Mouse (Mus musculus) MEL (cell line): ENCODE measurements around the gene Grk5. TPM values are rescaled to one million over a fixed set of nuclear protein-coding genes. Genes with fewer than 3 reads are reported as not detected.
A peak's percentile ranks its signal among the peaks of the same experiment; 100 is the strongest.

Experiments used
- DNase-seq: peaks from one replicate; pipeline ENCODE4 v3.0.0; 2011; ENCODE audit warnings: low read depth, low spot score
- H3K27ac ChIP-seq: 2 replicates; pipeline ENCODE4 v1.5.1; 2012; ENCODE audit warnings: low read depth, mild to moderate bottlenecking, control low read depth, low read length, moderate library complexity; ENCODE audit not compliant: control insufficient read depth
- H3K27me3 ChIP-seq, 2 experiments: fragments of 150-350 bp in 1 of 2; sonication (generic) in 1 of 2; 2 replicates each; pipeline ENCODE4 v1.6.1; 2012; ENCODE audit warnings: low read length in 2 of 2, mild to moderate bottlenecking in 2 of 2, improper control_type of control experiment in 1 of 2, moderate library complexity in 1 of 2; ENCODE audit not compliant: insufficient read depth in 2 of 2, control insufficient read depth in 1 of 2
- H3K36me3 ChIP-seq, 2 experiments: 2 replicates each; pipeline ENCODE4 v1.6.1; 2012 to 2014; ENCODE audit warnings: low read length in 2 of 2, improper control_type of control experiment in 1 of 2, inconsistent platforms in 1 of 2, mild to moderate bottlenecking in 1 of 2; ENCODE audit not compliant: insufficient read depth in 2 of 2, control insufficient read depth in 1 of 2
- H3K4me1 ChIP-seq, 2 experiments: fragments of 150-350 bp in 1 of 2; sonication (generic) in 1 of 2; 2 replicates each; pipeline ENCODE4 v1.6.1; 2012; ENCODE audit warnings: low read length in 2 of 2, improper control_type of control experiment in 1 of 2, mild to moderate bottlenecking in 1 of 2; ENCODE audit not compliant: insufficient read depth in 2 of 2, control insufficient read depth in 1 of 2
- H3K4me3 ChIP-seq, 2 experiments: fragments of 150-350 bp in 1 of 2; sonication (generic) in 1 of 2; 2 replicates each; pipeline ENCODE4 v1.5.1; 2012; ENCODE audit warnings: low read depth in 2 of 2, low read length in 2 of 2, mild to moderate bottlenecking in 2 of 2, moderate library complexity in 2 of 2, control low read depth in 1 of 2, improper control_type of control experiment in 1 of 2; ENCODE audit not compliant: control insufficient read depth in 1 of 2, insufficient read depth in 1 of 2
- H3K79me2 ChIP-seq: 2 replicates; pipeline ENCODE4 v1.6.1; 2012; ENCODE audit warnings: mild to moderate bottlenecking, low read length, moderate library complexity; ENCODE audit not compliant: control insufficient read depth, poor library complexity, insufficient read depth
- H3K9ac ChIP-seq: 2 replicates; pipeline ENCODE4 v1.6.1; 2012; ENCODE audit warnings: low read depth, mild to moderate bottlenecking, control low read depth, low read length, moderate library complexity; ENCODE audit not compliant: control insufficient read depth, poor library complexity, severe bottlenecking
- H3K9me3 ChIP-seq: fragments of 150-350 bp; sonication (generic); replicated peaks from 2 replicates; pipeline ENCODE4 v1.6.1; 2012; ENCODE audit warnings: mild to moderate bottlenecking, low read length, improper control_type of control experiment, moderate library complexity; ENCODE audit not compliant: insufficient read depth
- CHD1 ChIP-seq: IDR thresholded peaks from 2 replicates; pipeline ENCODE4 v1.6.1; 2012; ENCODE audit warnings: low read depth, mild to moderate bottlenecking, inconsistent platforms, low read length, improper control_type of control experiment
- ELF1 ChIP-seq: IDR thresholded peaks from 2 replicates; pipeline ENCODE4 v1.6.1; 2014; ENCODE audit warnings: low read depth, mild to moderate bottlenecking, inconsistent platforms, low read length, improper control_type of control experiment, moderate library complexity
- EP300 ChIP-seq, 2 experiments: IDR thresholded peaks; 2 replicates each; pipeline ENCODE4 v1.6.1; 2011; ENCODE audit warnings: improper control_type of control experiment in 2 of 2, low read length in 2 of 2, low read depth in 1 of 2, mild to moderate bottlenecking in 1 of 2
- ETS1 ChIP-seq: IDR thresholded peaks from 2 replicates; pipeline ENCODE4 v1.6.1; 2012; ENCODE audit warnings: low read depth, mild to moderate bottlenecking, inconsistent platforms, low read length, improper control_type of control experiment, moderate library complexity
- GATA1 ChIP-seq: IDR thresholded peaks from 2 replicates; pipeline ENCODE4 v1.6.1; 2011; ENCODE audit warnings: low read depth, low read length, improper control_type of control experiment
- HCFC1 ChIP-seq: IDR thresholded peaks from 2 replicates; pipeline ENCODE4 v1.6.1; 2012; ENCODE audit warnings: low read depth, mild to moderate bottlenecking, inconsistent platforms, low read length, improper control_type of control experiment, moderate library complexity
- JUND ChIP-seq: IDR thresholded peaks from 2 replicates; pipeline ENCODE4 v1.6.1; 2011; ENCODE audit warnings: low read depth, mild to moderate bottlenecking, improper control_type of control experiment, low read length
- KAT2A ChIP-seq: conservative IDR thresholded peaks from 2 replicates; pipeline ENCODE4 v1.6.1; 2012; ENCODE audit warnings: low read depth, low read length, improper control_type of control experiment, inconsistent platforms
- MAFK ChIP-seq: IDR thresholded peaks from 2 replicates; pipeline ENCODE4 v1.6.1; 2011; ENCODE audit warnings: low read depth, mild to moderate bottlenecking, low read length, improper control_type of control experiment, borderline replicate concordance
- MAX ChIP-seq: IDR thresholded peaks from 2 replicates; pipeline ENCODE4 v1.6.1; 2011; ENCODE audit warnings: low read length, improper control_type of control experiment
- MXI1 ChIP-seq: IDR thresholded peaks from 2 replicates; pipeline ENCODE4 v1.6.1; 2011; ENCODE audit warnings: mild to moderate bottlenecking, low read depth, low read length, improper control_type of control experiment
- MYB ChIP-seq: IDR thresholded peaks from 2 replicates; pipeline ENCODE4 v1.6.1; 2011; ENCODE audit warnings: mild to moderate bottlenecking, low read depth, low read length, improper control_type of control experiment
- NELFE ChIP-seq: IDR thresholded peaks from 2 replicates; pipeline ENCODE4 v1.6.1; 2011; ENCODE audit warnings: low read depth, low read length, improper control_type of control experiment
- RCOR1 ChIP-seq: IDR thresholded peaks from 2 replicates; pipeline ENCODE4 v1.6.1; 2012; ENCODE audit warnings: low read depth, mild to moderate bottlenecking, inconsistent platforms, low read length, improper control_type of control experiment
- SIN3A ChIP-seq: IDR thresholded peaks from 2 replicates; pipeline ENCODE4 v1.6.1; 2012; ENCODE audit warnings: low read length, improper control_type of control experiment, inconsistent platforms
- SMC3 ChIP-seq: IDR thresholded peaks from 2 replicates; pipeline ENCODE4 v1.6.1; 2011; ENCODE audit warnings: low read depth, low read length, improper control_type of control experiment
- TAL1 ChIP-seq: IDR thresholded peaks from 2 replicates; pipeline ENCODE4 v1.6.1; 2012; ENCODE audit warnings: mild to moderate bottlenecking, inconsistent platforms, low read length, moderate library complexity, mixed read lengths
- TCF12 ChIP-seq: IDR thresholded peaks from 2 replicates; pipeline ENCODE4 v1.6.1; 2014; ENCODE audit warnings: low read depth, mild to moderate bottlenecking, inconsistent platforms, low read length, improper control_type of control experiment, moderate library complexity
- USF2 ChIP-seq, 2 experiments: IDR thresholded peaks; 2 replicates each; pipeline ENCODE4 v1.6.1; 2011 to 2012; ENCODE audit warnings: improper control_type of control experiment in 2 of 2, low read length in 2 of 2, borderline replicate concordance in 1 of 2, inconsistent platforms in 1 of 2, low read depth in 1 of 2, mild to moderate bottlenecking in 1 of 2; ENCODE audit not compliant: insufficient read depth in 1 of 2
- ZC3H11A ChIP-seq: IDR thresholded peaks from 2 replicates; pipeline ENCODE4 v1.6.1; 2012; ENCODE audit warnings: low read depth, mild to moderate bottlenecking, inconsistent platforms, low read length, improper control_type of control experiment
- ZMIZ1 ChIP-seq: IDR thresholded peaks from 2 replicates; pipeline ENCODE4 v1.6.1; 2012; ENCODE audit warnings: low read depth, mild to moderate bottlenecking, inconsistent platforms, low read length, improper control_type of control experiment, moderate library complexity
- ZNF384 ChIP-seq: IDR thresholded peaks from 2 replicates; pipeline ENCODE4 v1.6.1; 2012; ENCODE audit warnings: low read depth, mild to moderate bottlenecking, inconsistent platforms, low read length, improper control_type of control experiment
- polyA plus RNA-seq, 2 experiments: library from polyadenylated mRNA; stranded (reverse) in 1 of 2; unstranded in 1 of 2; fragments of >175 nt in 1 of 2; fragments of >200 nt in 1 of 2; gene quantifications; 2 replicates each; pipeline versions ENCODE4 v1.2.1 to v1.2.4; 2012; ENCODE audit warnings: low replicate concordance in 2 of 2, low read depth in 1 of 2; ENCODE audit not compliant: insufficient read length in 2 of 2, insufficient read depth in 1 of 2, missing spikeins in 1 of 2
- total RNA-seq: library from RNA; depleted of rRNA; stranded (reverse); fragments of 300-350 nt; gene quantifications from 2 replicates; pipeline ENCODE4 v1.2.3, GENCODE M21; 2012

Grk5 gene
- total and polyA plus RNA-seq, 3 experiments, result 4.2 to 8.1 TPM; not detected in 1

DNA sequence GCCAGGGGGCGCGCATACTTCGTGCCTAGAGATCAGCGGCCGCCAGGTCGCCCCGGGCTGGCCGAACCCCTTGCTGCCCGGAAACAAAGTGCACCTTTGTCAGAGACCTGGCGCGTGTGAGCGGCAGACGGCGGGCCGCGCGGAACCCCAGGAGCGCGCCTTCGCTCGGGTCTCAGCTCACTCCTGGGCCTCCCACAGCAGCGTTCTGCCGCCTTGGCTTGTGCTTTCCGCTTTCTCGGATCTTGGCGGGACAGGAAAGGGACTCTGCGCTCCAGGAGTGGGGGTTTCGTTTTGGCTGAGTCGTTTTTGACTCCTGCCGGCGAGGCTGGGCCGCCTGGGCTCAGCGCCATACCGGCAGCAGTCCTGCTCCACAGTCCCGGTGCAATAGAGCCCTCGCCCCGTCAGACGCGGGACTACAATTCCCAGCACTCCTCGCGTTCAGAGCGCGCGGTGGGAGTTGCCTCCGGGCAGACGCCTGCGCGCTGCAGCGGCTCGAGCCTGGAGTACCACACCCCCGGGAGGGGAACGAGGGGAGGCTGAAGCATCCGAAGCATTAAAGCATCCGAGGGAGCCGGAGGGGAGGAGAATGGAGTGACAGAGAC, at the start of gene Grk5 (continued):
- TF ChIP-seq KAT2A (peak; percentile 76; the same call in 1 of the 2 replicates), TCF12 (no peak), HCFC1 (peak; percentile 96), MYB (no peak)
- TF ChIP-seq, all 39 proteins: peak for 22

DNA sequence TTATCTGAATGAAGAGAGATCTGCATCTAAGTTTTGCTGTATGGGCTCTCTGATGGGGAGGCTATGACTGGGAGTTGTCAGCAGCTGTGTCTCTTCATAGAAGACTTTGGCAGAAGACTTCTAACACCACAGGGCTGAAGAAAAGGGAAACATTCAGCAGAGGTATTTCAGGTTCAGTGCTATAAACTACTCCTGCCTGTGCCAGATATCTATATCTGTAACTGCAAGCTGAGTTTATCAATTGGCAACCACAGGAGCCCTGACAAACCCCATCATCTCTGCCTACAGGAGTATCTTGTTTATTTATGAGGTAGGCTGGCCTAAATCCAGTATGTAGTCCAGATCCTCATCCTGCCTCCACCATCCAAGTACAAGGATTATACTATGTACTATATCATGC, 46.2 kb upstream of the Grk5 start:
- peaks cover 9 to 16% of the 10 kb centered on the region in 2 experiments for H3K4me1 ChIP-seq
- no peaks in the 10 kb centered on the region for H3K9me3 ChIP-seq
- H3K4me3 ChIP-seq, result no peak overlapping the region
- H3K79me2 ChIP-seq, result no peaks in the 10 kb centered on the region
- DNase-seq, result peak; percentile 83
- peak overlapping the region; percentile 55 for H3K27ac ChIP-seq
- no peaks in the 10 kb centered on the region for H3K27me3 ChIP-seq
- H3K9ac ChIP-seq, result no peak overlapping the region
- TF ChIP-seq USF2 (IDR thresholded peaks at IDR 0.05; ENCODE audit: borderline replicate concordance in 1 of 2, insufficient read depth in 1 of 2, low read depth in 1 of 2, low read length in 2 of 2) (no peak), CHD1 (no peak), ZMIZ1 (no peak), SMC3 (no peak), ZC3H11A (no peak), MXI1 (peak; percentile 57; the same call in 1 of the 2 replicates), RCOR1 (peak; percentile 88), MYB (no peak), MAX (no peak), TAL1 (peak; percentile 72), TCF12 (peak; percentile 97), GATA1 (peak; percentile 97), ZNF384 (no peak), KAT2A (0 out of 2 replicates have a peak, but pooled peaks have one; percentile 23), JUND (no peak), MAFK (peak; percentile 69; the same call in 1 of the 2 replicates), SIN3A (peak; percentile 66), EP300 (IDR thresholded peaks at IDR 0.05; ENCODE audit: low read depth in 1 of 2, low read length in 2 of 2) (peak; percentile 94 to 96), NELFE (no peak), ETS1 (peak; percentile 89), ELF1 (no peak)
- H3K36me3 ChIP-seq, result peaks cover 0 to 21% of the 10 kb centered on the region in 2 experiments; a peak in 2 of 4 replicates
